Mouse (Mus musculus): Measurements from ENCODE around the gene Med12. TPM values are rescaled to one million over a fixed set of nuclear protein-coding genes. Genes with fewer than 3 reads are reported as not detected.
A peak's percentile ranks its signal among the peaks of the same experiment; 100 is the strongest.

The Med12 gene
- total and polyA plus RNA-seq, 2 experiments from 2014 or later, result 12.8 to 47.2 TPM

GRCm38 (mm10) chrX:101260441-101261325 lies 13.1 kb upstream of the Med12 start:
- Histone ChIP-seq H3K9me3 (replicated peaks; ENCODE audit: control insufficient read depth, low read length) (no peaks in the 10 kb centered on the region), H3K4me1 (ENCODE audit: control insufficient read depth, insufficient read depth) (no peaks in the 10 kb centered on the region), H3K27ac (ENCODE audit: low read depth) (0 out of 2 replicates have a peak overlapping the region, but pooled peaks have one; percentile 38), H3K27me3 (ENCODE audit: control insufficient read depth, insufficient read depth, low read length) (no peaks in the 10 kb centered on the region), H3K4me2 (ENCODE audit: low read depth, low read length) (no peak overlapping the region), H3K36me3 (replicated peaks; ENCODE audit: control insufficient read depth, insufficient read depth, low read length) (peaks cover 10% of the 10 kb centered on the region), H3K9ac (replicated peaks; ENCODE audit: low read depth, low read length) (no peak overlapping the region), H3K4me3 (ENCODE audit: low read depth, low read length) (no peak overlapping the region)
- ATAC-seq (ENCODE audit: insufficient read depth, low read depth) (no peak; the same call in 1 of the 2 replicates), DNase-seq (ENCODE audit: low spot score) (no peak)
- 55% methylated on average over 11 of the region's 13 CpGs for WGBS
- TF ChIP-seq CTCF (IDR thresholded peaks at IDR 0.05; ENCODE audit: low read depth) (no peak), EP300 (IDR thresholded peaks at IDR 0.05; ENCODE audit: low read depth) (no peak)

- WGBS, result 36% methylated on average over 1 of the region's 1 CpGs
- no peak within 1 kb of the TSS for H3K27ac ChIP-seq (ENCODE audit: low read depth)
- no peak within 1 kb of the TSS for H3K9ac ChIP-seq (replicated peaks; ENCODE audit: low read depth, low read length)
These were observed 9.9 kb upstream of the Med12 start, which contains the start of gene Gm614 for GRCm38 (mm10) chrX:101263892-101264291. TSS of gene Gm614 (minus strand) at chrX:101263992.

GRCm38 (mm10) chrX:101266631-101267030 lies 7.2 kb upstream of the Med12 start:
- DNase-seq (ENCODE audit: low spot score) (no peak), ATAC-seq (ENCODE audit: insufficient read depth, low read depth) (no peak)
- Histone ChIP-seq H3K27me3 (ENCODE audit: control insufficient read depth, insufficient read depth, low read length) (no peaks in the 10 kb centered on the region), H3K4me3 (ENCODE audit: low read depth, low read length) (no peak overlapping the region), H3K4me2 (ENCODE audit: low read depth, low read length) (peak overlapping the region; percentile 47; the same call in 1 of the 2 replicates), H3K4me1 (ENCODE audit: control insufficient read depth, insufficient read depth) (no peaks in the 10 kb centered on the region; the same call in 1 of the 2 replicates), H3K9me3 (replicated peaks; ENCODE audit: control insufficient read depth, low read length) (no peaks in the 10 kb centered on the region), H3K27ac (ENCODE audit: low read depth) (no peak overlapping the region), H3K9ac (replicated peaks; ENCODE audit: low read depth, low read length) (no peak overlapping the region), H3K36me3 (replicated peaks; ENCODE audit: control insufficient read depth, insufficient read depth, low read length) (no peaks in the 10 kb centered on the region)
- 89% methylated on average over 6 of the region's 6 CpGs for WGBS
- TF ChIP-seq EP300 (IDR thresholded peaks at IDR 0.05; ENCODE audit: low read depth) (no peak), CTCF (IDR thresholded peaks at IDR 0.05; ENCODE audit: low read depth) (no peak)

More at GRCm38 (mm10) chrX:101263892-101264291, 9.9 kb upstream of the Med12 start, which contains the start of gene Gm614:
- H3K4me2 ChIP-seq (ENCODE audit: low read depth, low read length), result no peak within 1 kb of the TSS
- H3K27me3 ChIP-seq (ENCODE audit: control insufficient read depth, insufficient read depth, low read length), result no peaks in the 10 kb centered on the region
- H3K36me3 ChIP-seq (replicated peaks; ENCODE audit: control insufficient read depth, insufficient read depth, low read length), result peaks cover 1% of the 10 kb centered on the region; the same call in 1 of the 2 replicates
- TF ChIP-seq CTCF (IDR thresholded peaks at IDR 0.05; ENCODE audit: low read depth), result no peak
- no peak for TF ChIP-seq EP300 (IDR thresholded peaks at IDR 0.05; ENCODE audit: low read depth)
- H3K9me3 ChIP-seq (replicated peaks; ENCODE audit: control insufficient read depth, low read length), result no peaks in the 10 kb centered on the region
- no peak within 1 kb of the TSS for H3K4me3 ChIP-seq (ENCODE audit: low read depth, low read length)
- DNase-seq (ENCODE audit: low spot score) (no peak), ATAC-seq (ENCODE audit: insufficient read depth, low read depth) (no peak)
- H3K4me1 ChIP-seq (ENCODE audit: control insufficient read depth, insufficient read depth), result no peaks in the 10 kb centered on the region; the same call in 1 of the 2 replicates

GRCm38 (mm10) chrX:101268025-101268754 lies 5.6 kb upstream of the Med12 start, which contains the start of gene Il2rg:
TSS of gene Il2rg (minus strand) at chrX:101268255.
- no peaks in the 10 kb centered on the region; the same call in 1 of the 2 replicates for H3K4me1 ChIP-seq (ENCODE audit: control insufficient read depth, insufficient read depth)
- TF ChIP-seq EP300 (IDR thresholded peaks at IDR 0.05; ENCODE audit: low read depth) (no peak), CTCF (IDR thresholded peaks at IDR 0.05; ENCODE audit: low read depth) (no peak)
- ATAC-seq (ENCODE audit: insufficient read depth, low read depth) (peak; percentile 51), DNase-seq (ENCODE audit: low spot score) (peak; percentile 8)
- H3K9me3 ChIP-seq (replicated peaks; ENCODE audit: control insufficient read depth, low read length), result no peaks in the 10 kb centered on the region
- WGBS, result 62% methylated on average over 5 of the region's 5 CpGs
- no peaks in the 10 kb centered on the region for H3K36me3 ChIP-seq (replicated peaks; ENCODE audit: control insufficient read depth, insufficient read depth, low read length)
- peak within 1 kb of the TSS; percentile 61; the same call in 1 of the 2 replicates for H3K27ac ChIP-seq (ENCODE audit: low read depth)
- H3K27me3 ChIP-seq (ENCODE audit: control insufficient read depth, insufficient read depth, low read length), result no peaks in the 10 kb centered on the region
- no peak within 1 kb of the TSS; the same call in 1 of the 2 replicates for H3K9ac ChIP-seq (replicated peaks; ENCODE audit: low read depth, low read length)
- H3K4me3 ChIP-seq (ENCODE audit: low read depth, low read length), result peak within 1 kb of the TSS; percentile 34
- peak within 1 kb of the TSS; percentile 47 for H3K4me2 ChIP-seq (ENCODE audit: low read depth, low read length)

DNA sequence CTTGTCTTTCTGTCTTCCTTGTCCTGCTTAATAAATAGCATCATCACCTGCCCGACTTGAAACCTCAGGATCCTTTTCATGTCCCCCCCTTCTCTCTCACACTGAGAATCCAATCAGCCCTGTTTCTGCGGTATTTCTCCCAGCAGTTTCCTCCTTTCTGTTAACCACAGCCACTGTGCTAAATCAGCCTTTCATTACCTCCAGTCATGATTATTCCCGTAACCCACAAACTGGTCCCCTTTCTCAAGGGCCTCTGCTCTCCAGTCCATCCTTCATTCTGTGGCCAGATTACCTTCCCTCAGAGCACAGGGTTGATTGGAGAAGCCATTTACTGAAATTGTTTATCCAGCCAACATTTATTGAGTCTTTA lies 5.1 kb upstream of the Med12 start, which contains the start of gene Gm20489:
TSS of gene Gm20489 (minus strand) at position 269 of the 370 bp plus-strand sequence.
- no peak for ATAC-seq (ENCODE audit: insufficient read depth, low read depth)
- WGBS, result 56% methylated on average over 3 of the region's 3 CpGs
- peak within 1 kb of the TSS; percentile 47 for H3K4me2 ChIP-seq (ENCODE audit: low read depth, low read length)

More for the DNA sequence above, 5.1 kb upstream of the Med12 start, which contains the start of gene Gm20489:
- no peaks in the 10 kb centered on the region for H3K27me3 ChIP-seq (ENCODE audit: control insufficient read depth, insufficient read depth, low read length)
- peak within 1 kb of the TSS; percentile 61; the same call in 1 of the 2 replicates for H3K27ac ChIP-seq (ENCODE audit: low read depth)
- DNase-seq (ENCODE audit: low spot score), result no peak
- H3K36me3 ChIP-seq (replicated peaks; ENCODE audit: control insufficient read depth, insufficient read depth, low read length), result no peaks in the 10 kb centered on the region
- no peaks in the 10 kb centered on the region for H3K9me3 ChIP-seq (replicated peaks; ENCODE audit: control insufficient read depth, low read length)
- H3K4me1 ChIP-seq (ENCODE audit: control insufficient read depth, insufficient read depth), result no peaks in the 10 kb centered on the region; the same call in 1 of the 2 replicates
- H3K9ac ChIP-seq (replicated peaks; ENCODE audit: low read depth, low read length), result no peak within 1 kb of the TSS
- peak within 1 kb of the TSS; percentile 34 for H3K4me3 ChIP-seq (ENCODE audit: low read depth, low read length)
- TF ChIP-seq EP300 (IDR thresholded peaks at IDR 0.05; ENCODE audit: low read depth), result no peak
- TF ChIP-seq CTCF (IDR thresholded peaks at IDR 0.05; ENCODE audit: low read depth), result no peak

Data from heart, postnatal 0 days (tissue).